Mouse (Mus musculus): ENCODE results near the gene Tmem41a. TPM values are rescaled to one million over a fixed set of nuclear protein-coding genes. Genes with fewer than 3 reads are reported as not detected.
"Not testable (repeated sequence)": the region's sequence is repeated elsewhere in the genome, so short reads cannot be mapped to it uniquely, and the experiment has no call there.

The Tmem41a gene
- 10 to 100 TPM; 14.8 to 15.9 TPM for total RNA-seq (2021)

DNA sequence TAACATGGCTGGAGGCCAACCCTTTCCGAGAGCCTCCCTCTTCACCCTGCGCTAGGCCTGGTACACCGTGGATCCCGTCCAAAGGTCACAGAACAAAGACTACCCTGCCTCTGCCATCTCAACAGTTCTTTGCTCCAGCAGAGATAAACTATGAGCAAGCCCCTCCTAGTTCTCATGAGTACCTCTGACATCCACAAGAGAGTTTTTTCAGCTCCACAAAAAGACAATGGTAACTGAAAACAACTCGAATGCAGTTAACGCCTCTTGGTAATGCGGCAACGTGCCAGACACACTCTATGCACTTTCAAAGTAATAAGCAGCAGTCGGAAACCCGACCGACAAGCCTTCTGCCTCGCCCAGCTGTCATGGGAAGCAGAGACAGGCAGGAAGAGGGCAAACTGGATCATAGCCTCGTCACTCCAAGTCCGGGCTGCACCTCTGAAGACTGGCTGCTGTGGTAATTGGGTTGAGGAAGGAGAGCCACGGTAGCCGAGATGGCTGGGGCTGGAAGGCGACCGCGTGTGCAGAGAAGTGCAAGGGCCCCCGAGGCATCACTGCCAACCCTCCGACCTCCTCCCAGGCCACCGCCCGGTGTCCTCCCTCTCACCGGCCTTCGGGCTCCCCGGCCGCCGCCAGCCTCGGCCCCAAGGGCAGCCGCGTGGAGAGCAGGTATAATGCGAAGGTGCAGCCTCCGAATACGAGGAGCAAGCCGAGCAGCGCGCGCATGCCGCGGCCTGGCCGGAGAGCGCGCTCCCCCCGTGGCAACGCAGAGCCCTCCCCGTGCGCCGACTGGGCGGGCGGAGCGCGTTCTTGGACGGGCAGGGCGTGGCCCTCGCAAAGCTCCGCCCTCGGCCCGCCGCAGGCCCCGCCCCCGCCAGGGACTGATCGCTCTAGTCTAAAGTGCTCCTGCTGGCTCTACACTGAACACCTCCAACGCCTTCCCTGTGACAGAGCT is at the start of gene Tmem41a:
Tmem41a (minus strand) TSS at position 792 of the 955 bp plus-strand sequence.
- DNase-seq, result peak; percentile 82 to 86

DNA sequence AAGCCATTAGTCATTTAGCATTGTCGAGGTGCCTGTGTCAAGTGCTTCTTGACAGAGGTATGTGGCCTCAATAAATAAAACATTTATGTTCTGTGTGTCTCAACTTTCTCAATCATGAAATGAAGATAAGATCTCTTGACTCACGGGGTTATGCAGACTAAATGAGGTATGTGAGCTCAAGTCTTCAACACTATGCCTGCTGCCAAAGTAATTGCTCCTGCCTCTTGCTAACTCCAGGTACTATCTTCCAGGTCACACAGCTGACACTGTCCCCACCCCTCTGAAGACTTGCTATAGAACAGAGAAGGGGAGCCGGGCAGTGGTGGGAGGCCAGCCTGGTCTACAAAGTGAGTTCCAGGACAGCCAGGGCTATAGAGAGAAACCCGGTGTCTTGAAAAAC is 49.0 kb upstream of the Tmem41a start:
- DNase-seq, result no peak

DNA sequence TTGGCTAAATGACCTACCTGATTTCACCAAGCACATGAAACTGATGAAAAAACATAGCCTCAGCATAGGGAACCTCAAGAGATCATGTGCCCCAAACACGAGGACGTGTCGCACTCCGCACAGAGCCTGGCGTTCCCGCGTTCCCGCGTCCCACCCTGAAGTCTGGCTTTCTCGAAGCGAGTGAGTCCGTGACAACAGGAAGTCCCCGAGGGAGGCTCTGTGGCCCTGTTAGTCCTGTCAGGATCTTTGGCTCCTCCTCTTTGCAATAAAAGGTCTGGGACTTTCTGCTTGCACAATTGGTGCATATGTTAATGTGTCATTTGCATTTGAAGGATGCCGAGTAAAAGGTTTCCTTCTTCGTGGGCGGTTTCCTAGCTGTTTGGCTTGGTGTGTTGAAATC is 48.0 kb upstream of the Tmem41a start, which contains the start of gene Liph:
Liph (minus strand) TSS at position 360 of the 400 bp plus-strand sequence.
- DNase-seq, result peak in 1 of 2 experiments; percentile 9

DNA sequence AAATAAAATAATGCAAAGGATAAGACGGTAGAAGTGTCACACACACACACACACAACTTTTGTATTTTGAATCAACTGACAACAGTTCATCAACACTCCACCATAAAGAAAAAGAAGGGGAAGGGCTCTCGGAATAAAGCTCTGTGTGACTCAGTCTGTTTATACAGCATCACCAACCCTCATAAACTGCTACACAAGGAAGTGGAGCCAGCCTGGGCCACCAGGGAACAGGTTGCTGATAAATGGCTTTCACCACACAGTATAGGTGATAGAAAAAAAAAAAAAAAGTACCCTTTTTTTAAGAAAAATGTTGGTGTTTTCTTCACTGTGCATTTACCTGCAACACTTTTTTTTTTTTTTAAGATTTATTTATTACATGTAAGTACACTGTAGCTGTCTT is 44.4 kb upstream of the Tmem41a start:
- no peak for DNase-seq

GRCm38 (mm10) chr16:21990893-21991292 is 43.5 kb upstream of the Tmem41a start:
- DNase-seq, result not testable (repeated sequence)

GRCm38 (mm10) chr16:21987956-21988355 is 40.6 kb upstream of the Tmem41a start:
- DNase-seq, result no peak

- no peak for DNase-seq
These were observed 38.8 kb upstream of the Tmem41a start for GRCm38 (mm10) chr16:21986191-21986590.

DNA sequence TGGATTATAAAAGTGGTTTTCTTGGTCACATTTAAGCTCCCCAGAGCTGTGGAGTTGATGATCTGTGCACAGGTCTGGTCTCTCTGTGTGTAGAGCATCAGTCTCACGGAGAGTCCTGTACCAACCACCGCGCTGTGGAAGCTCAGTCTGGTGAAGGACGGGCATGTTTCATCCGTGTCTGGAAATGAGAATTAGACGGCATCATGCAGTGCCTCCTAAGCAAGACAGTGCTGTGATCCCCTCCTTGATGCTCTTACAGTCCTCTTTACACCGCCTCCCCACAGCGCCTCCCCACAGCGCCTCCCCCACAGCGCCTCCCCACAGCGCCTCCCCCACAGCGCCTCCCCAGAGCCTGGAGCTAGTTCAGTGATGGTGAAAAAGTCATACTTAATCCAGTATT is 36.7 kb upstream of the Tmem41a start:
- no peak for DNase-seq

GRCm38 (mm10) chr16:21983581-21983980 is 36.2 kb upstream of the Tmem41a start:
- no peak for DNase-seq

DNA sequence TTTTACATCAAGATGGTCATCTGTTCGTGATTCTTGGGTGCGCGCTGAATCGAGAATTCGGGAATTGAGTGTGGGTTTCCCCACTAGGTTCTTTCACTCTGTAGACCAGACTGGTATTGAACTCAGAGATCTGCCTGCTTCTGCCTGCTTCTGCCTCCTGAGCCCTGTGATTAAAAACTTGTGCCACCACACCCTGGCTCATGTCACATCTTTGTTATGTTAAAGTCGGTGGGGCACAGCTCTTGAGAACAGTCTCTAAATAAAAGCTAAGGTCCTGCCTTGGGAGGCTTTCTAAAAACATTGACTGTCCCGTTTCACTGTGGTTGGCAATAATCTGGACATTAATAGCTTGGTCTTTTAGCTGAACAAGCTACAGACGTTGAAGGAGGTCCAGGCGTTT is 35.8 kb upstream of the Tmem41a start:
- no peak for DNase-seq

DNA sequence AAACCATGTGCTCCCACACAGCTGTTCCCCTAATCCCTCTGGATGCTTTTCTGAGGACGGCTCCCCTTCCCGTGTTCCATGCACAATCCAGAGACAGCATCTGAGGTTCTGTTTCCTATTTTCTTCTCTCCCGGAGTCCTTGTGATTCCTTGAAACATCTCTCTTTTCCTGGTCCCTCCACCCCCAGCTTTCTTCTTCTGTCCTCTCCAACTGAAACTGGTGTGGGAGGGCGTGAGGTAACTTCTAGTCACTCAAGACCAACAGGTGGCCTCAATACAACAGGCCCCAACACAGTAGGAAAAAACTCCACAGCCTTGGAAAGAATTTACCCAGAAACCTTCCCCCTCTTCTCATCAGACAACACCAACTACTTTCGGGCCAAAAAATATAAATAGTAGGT is 30.0 kb upstream of the Tmem41a start:
- DNase-seq, result no peak

- DNase-seq, result no peak
These were observed 28.9 kb upstream of the Tmem41a start for GRCm38 (mm10) chr16:21976203-21976602.

DNA sequence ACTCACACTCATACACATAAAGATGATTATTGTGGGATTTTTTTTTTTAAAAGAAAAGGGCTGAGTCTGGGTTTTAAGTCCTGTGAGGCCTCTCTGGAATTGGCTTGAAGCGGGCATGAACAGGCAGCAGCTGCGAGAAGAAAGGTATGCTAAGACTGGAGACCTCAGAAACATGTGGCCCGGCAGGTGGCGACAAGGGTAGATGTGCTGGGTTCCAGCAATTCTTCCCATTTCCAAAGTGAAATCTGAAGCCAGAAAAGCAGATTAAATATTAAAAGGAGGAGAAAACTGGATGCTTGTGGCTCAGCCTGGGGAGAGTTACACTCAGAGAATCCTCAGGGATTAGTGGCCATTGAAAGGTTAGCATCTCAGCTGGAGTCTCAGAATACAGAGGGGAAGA is 24.1 kb upstream of the Tmem41a start:
- no peak for DNase-seq

DNA sequence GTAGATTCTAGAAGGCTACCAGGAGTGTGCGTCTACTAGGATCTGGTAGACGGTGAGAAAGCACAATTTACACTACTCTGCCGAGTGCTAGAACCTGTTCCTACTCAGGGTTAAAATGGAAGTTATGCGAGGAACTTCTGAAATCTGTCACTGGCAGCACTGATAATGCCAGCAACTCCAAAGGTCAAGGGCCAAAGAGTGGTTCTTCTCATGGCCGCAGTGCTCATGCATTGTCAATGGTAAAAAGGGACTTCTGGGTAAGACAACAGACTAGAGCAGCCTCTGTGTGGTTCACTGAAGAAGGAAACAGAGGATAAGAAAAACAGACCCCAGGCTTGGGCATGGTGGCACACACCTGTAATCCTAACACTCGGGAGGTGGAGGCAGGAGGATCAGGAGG is 23.2 kb upstream of the Tmem41a start:
- no peak for DNase-seq

GRCm38 (mm10) chr16:21969874-21970273 is 22.5 kb upstream of the Tmem41a start:
- no peak for DNase-seq

GRCm38 (mm10) chr16:21965576-21965975 is 18.2 kb upstream of the Tmem41a start:
- no peak for DNase-seq

DNA sequence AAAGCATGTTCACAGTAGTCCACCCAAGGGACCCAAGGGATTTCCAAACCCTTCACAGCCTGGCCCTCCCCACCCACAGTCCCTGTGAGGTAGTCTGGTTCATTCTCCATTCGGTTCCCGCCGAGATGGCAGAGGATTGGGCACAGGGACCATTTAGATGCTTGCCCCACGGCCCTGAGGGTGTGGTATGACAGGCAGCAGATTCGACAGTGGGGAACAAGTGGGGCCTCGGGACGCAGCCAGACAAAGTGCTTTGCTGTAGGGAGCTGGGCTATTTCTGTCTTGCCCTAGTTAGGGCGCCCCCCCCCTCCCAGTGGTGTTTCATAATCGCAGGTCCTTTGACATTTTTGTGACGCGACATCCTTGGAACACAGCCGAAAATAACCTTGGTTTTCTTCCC is 8.2 kb upstream of the Tmem41a start:
- no peak for DNase-seq

DNA sequence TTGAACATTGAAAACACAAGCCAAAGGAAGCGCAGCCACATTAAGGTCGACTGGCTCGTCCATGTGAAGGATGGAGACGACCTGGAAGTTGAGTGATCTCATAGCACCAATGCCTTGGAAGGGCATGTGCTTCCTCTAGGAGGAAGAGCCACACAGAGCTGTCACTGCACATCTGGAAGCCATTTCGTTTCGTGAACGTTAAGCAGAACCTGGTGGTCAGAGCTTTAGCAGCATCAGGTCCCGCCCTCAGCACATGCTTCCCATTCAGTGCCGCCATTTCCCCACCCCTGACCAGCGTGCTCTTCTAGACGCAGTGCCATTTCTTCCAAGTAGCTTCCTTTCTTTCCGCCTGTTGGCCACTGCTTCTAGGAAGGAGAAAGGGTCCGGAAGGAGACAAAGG is 18.9 kb downstream of the Tmem41a start:
- DNase-seq, result no peak

GRCm38 (mm10) chr16:21916681-21917080 is 30.7 kb downstream of the Tmem41a start:
- DNase-seq, result no peak

- no peak for DNase-seq
These were observed 34.0 kb downstream of the Tmem41a start for GRCm38 (mm10) chr16:21913347-21913746.

GRCm38 (mm10) chr16:21908906-21909305 is 38.4 kb downstream of the Tmem41a start:
- DNase-seq, result not testable (repeated sequence)

- no peak for DNase-seq
These were observed 40.5 kb downstream of the Tmem41a start for GRCm38 (mm10) chr16:21906902-21907301.

- no peak for DNase-seq
These were observed 41.4 kb downstream of the Tmem41a start for GRCm38 (mm10) chr16:21905996-21906395.

DNA sequence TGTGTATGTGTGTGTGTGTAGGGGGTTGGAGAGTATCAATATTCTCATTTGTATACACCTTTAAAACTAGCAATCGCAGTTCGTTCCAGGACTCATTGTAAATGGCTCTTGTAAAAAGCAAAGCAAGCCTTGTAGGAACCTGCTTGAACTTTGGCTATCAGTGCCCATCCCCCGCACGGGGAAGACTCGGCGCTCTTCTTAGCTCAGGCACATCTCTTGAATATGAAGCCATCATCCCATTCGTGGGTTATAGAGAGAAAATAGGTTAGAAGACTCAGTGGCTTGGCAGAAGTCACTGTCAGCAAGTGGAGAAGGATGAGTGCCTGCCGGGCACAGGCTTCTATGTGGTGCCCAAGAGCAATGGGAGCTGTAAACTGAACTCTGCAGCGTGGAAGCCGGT is 42.7 kb downstream of the Tmem41a start:
- DNase-seq, result no peak

Data from layer of hippocampus, postnatal 36 days (tissue).